Mouse (Mus musculus): Measurements from ENCODE around the gene Gjd3.

The Gjd3 gene

GRCm38 (mm10) chr11:98970191-98970925, 12.5 kb downstream of the Gjd3 start:
- CTCF ChIA-PET: interaction anchor here (0.6 to 2.8 kb wide), 11 partner anchors 11 to 154 kb away, joined by 3 to 11 read pairs (median 3); no protein-coding TSS in a partner anchor

GRCm38 (mm10) chr11:98969496-98969927, 13.3 kb downstream of the Gjd3 start:
- CTCF ChIA-PET: interaction anchor here (0.6 to 2.8 kb wide), 12 partner anchors 16 to 178 kb away, joined by 3 to 11 read pairs (median 3); no protein-coding TSS in a partner anchor
- POLR2A ChIA-PET: interaction anchor here (0.7 to 8.6 kb wide), 17 partner anchors 9 to 191 kb away, joined by 3 to 60 read pairs (median 6); partner anchors contain the start of genes Cdc6 (in 1 of the 4) and Top2a (in 1 of the 4)

More at GRCm38 (mm10) chr11:98970191-98970925, 12.5 kb downstream of the Gjd3 start:
- POLR2A ChIA-PET: interaction anchor here in 3 of 4 experiments (0.6 to 3.5 kb wide), 15 partner anchors 8 to 190 kb away, joined by 3 to 21 read pairs (median 6); partner anchors contain the start of genes Top2a (in 1 of the 3) and Wipf2 (in 1 of the 3)

- ChIA-PET CTCF (interaction anchor here (0.6 to 2.8 kb wide), 13 partner anchors 15 to 177 kb away, joined by 3 to 11 read pairs (median 4); no protein-coding TSS in a partner anchor), POLR2A (interaction anchor here (0.6 to 8.6 kb wide), 20 partner anchors 9 to 191 kb away, joined by 3 to 60 read pairs (median 6); partner anchors contain the start of genes Cdc6 (in 1 of the 4) and Top2a (in 1 of the 4))
Observed at GRCm38 (mm10) chr11:98968716-98969495, 13.9 kb downstream of the Gjd3 start.

- ChIA-PET POLR2A (interaction anchor here in 3 of 4 experiments (0.8 to 8.6 kb wide), 14 partner anchors 9 to 42 kb away, joined by 3 to 83 read pairs (median 5); partner anchors contain the start of gene Rara (in 1 of the 3)), CTCF (interaction anchor here in 3 of 4 experiments (0.5 to 2.8 kb wide), 6 partner anchors 12 to 47 kb away, joined by 3 to 11 read pairs (median 4); no protein-coding TSS in a partner anchor)
Observed at GRCm38 (mm10) chr11:98968079-98968478, 14.7 kb downstream of the Gjd3 start.

GRCm38 (mm10) chr11:98966499-98967141, 16.2 kb downstream of the Gjd3 start:
- ChIA-PET POLR2A (interaction anchor here in 3 of 4 experiments (0.5 to 8.6 kb wide), 19 partner anchors 8 to 59 kb away, joined by 3 to 83 read pairs (median 4); partner anchors contain the start of genes Cdc6 (in 1 of the 3) and Rara (in 1 of the 3)), CTCF (interaction anchor here (0.5 to 2.5 kb wide), 20 partner anchors 9 to 515 kb away, joined by 3 to 11 read pairs (median 4); partner anchors contain the start of genes Gjd3 (in 1 of the 4), Krt24 (in 1 of the 4) and Rara (in 1 of the 4))

- ChIA-PET POLR2A (interaction anchor here in 3 of 4 experiments (0.5 to 8.6 kb wide), 29 partner anchors 12 to 168 kb away, joined by 3 to 83 read pairs (median 7); partner anchors contain the start of genes Top2a (in 2 of the 3) and Cdc6 (in 1 of the 3)), CTCF (interaction anchor here (0.6 to 3.2 kb wide), 14 partner anchors 10 to 290 kb away, joined by 3 to 15 read pairs (median 4); partner anchors contain the start of gene Rara (in 1 of the 4))
Observed at GRCm38 (mm10) chr11:98965416-98966077, 17.3 kb downstream of the Gjd3 start.

- ChIA-PET CTCF (interaction anchor here (0.6 to 3.2 kb wide), 19 partner anchors 7 to 946 kb away, joined by 3 to 15 read pairs (median 4); no protein-coding TSS in a partner anchor), POLR2A (interaction anchor here in 2 of 4 experiments (0.5 to 8.6 kb wide), 38 partner anchors 11 to 1355 kb away, joined by 3 to 83 read pairs (median 8); partner anchors contain the start of genes Cdc6 (in 2 of the 2), Rara (in 2 of the 2) and Top2a (in 2 of the 2))
Observed at GRCm38 (mm10) chr11:98964616-98965415, 18.0 kb downstream of the Gjd3 start.

- POLR2A ChIA-PET: interaction anchor here in 3 of 4 experiments (0.6 to 8.6 kb wide), 54 partner anchors 11 to 1356 kb away, joined by 3 to 83 read pairs (median 6); partner anchors contain the start of genes Cdc6 (in 2 of the 3), Rara (in 2 of the 3), Top2a (in 2 of the 3) and Gjd3 (in 1 of the 3)
- CTCF ChIA-PET: interaction anchor here (0.5 to 3.2 kb wide), 29 partner anchors 8 to 246 kb away, joined by 3 to 15 read pairs (median 5); no protein-coding TSS in a partner anchor
Observed at GRCm38 (mm10) chr11:98964201-98964615, 18.6 kb downstream of the Gjd3 start.

GRCm38 (mm10) chr11:98963191-98964021, 19.4 kb downstream of the Gjd3 start:
- CTCF ChIA-PET: interaction anchor here (0.5 to 3.2 kb wide), 42 partner anchors 8 to 1969 kb away, joined by 3 to 15 read pairs (median 4); no protein-coding TSS in a partner anchor
- POLR2A ChIA-PET: interaction anchor here (0.5 to 8.6 kb wide), 66 partner anchors 9 to 1359 kb away, joined by 3 to 83 read pairs (median 5); partner anchors contain the start of genes Cdc6 (in 2 of the 4), Rara (in 2 of the 4), Top2a (in 2 of the 4) and Eif1 (in 1 of the 4)

GRCm38 (mm10) chr11:98962421-98963095, 20.3 kb downstream of the Gjd3 start:
- POLR2A ChIA-PET: interaction anchor here (0.5 to 8.6 kb wide), 37 partner anchors 9 to 277 kb away, joined by 3 to 83 read pairs (median 7); partner anchors contain the start of genes Rara (in 1 of the 4), Top2a (in 1 of the 4) and Wipf2 (in 1 of the 4)
- CTCF ChIA-PET: interaction anchor here (0.5 to 3.2 kb wide), 25 partner anchors 8 to 556 kb away, joined by 3 to 15 read pairs (median 4); no protein-coding TSS in a partner anchor

- CTCF ChIA-PET: interaction anchor here (0.5 to 2.8 kb wide), 8 partner anchors 10 to 557 kb away, joined by 3 to 11 read pairs (median 4); partner anchors contain the start of gene Gjd3 (in 1 of the 4)
- POLR2A ChIA-PET: interaction anchor here in 3 of 4 experiments (0.6 to 8.6 kb wide), 17 partner anchors 8 to 99 kb away, joined by 3 to 71 read pairs (median 4); partner anchors contain the start of genes Cdc6 (in 1 of the 3), Rara (in 1 of the 3) and Wipf2 (in 1 of the 3)
Observed at GRCm38 (mm10) chr11:98961766-98962165, 21.1 kb downstream of the Gjd3 start.

- ChIA-PET CTCF (interaction anchor here in 2 of 4 experiments (0.6 to 1.7 kb wide), 4 partner anchors 14 to 243 kb away, joined by 3 to 6 read pairs (median 3); partner anchors contain the start of gene Gjd3 (in 1 of the 2)), POLR2A (interaction anchor here in 2 of 4 experiments (0.6 to 8.6 kb wide), 14 partner anchors 8 to 88 kb away, joined by 3 to 71 read pairs (median 3); partner anchors contain the start of genes Cdc6 (in 1 of the 2) and Rara (in 1 of the 2))
Observed at GRCm38 (mm10) chr11:98961051-98961592, 21.7 kb downstream of the Gjd3 start.

- ChIA-PET POLR2A (interaction anchor here in 3 of 4 experiments (0.9 to 2.7 kb wide), 13 partner anchors 9 to 186 kb away, joined by 3 to 71 read pairs (median 7); partner anchors contain the start of gene Rara (in 1 of the 3)), CTCF (interaction anchor here in 3 of 4 experiments (1.1 to 1.6 kb wide), 4 partner anchors 12 to 174 kb away, joined by 3 to 8 read pairs (median 5); no protein-coding TSS in a partner anchor)
Observed at GRCm38 (mm10) chr11:98960313-98960906, 22.4 kb downstream of the Gjd3 start.
